Mouse (Mus musculus): ENCODE measurements at regions not wholly inside any gene's neighbourhood (a gene's known extent, or its start where the extent isn't known, plus 50 kb on each side); places are given as distances from the start of the nearest gene placed in this dataset.

DNA sequence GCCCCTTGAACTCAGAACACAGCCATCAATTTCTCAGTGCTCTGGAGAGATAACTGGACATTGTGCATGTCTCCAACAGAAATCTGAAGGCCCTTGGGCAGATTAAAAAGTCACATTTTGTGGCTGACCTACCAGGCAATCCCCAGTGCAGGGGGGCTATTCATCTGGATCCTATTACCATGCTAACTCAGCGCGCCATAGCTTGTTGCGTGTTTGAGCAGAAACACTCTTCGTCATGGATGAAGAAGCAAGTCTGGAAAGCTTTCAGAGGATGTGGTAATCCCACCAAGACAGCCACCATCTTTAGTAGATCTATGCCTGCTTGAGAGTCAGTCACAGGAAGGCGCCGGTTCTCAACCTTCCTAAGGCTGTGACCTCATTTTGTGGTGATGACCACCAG lies 243.9 kb downstream of the Sipa1l2 start:
- no peak for DNase-seq

DNA sequence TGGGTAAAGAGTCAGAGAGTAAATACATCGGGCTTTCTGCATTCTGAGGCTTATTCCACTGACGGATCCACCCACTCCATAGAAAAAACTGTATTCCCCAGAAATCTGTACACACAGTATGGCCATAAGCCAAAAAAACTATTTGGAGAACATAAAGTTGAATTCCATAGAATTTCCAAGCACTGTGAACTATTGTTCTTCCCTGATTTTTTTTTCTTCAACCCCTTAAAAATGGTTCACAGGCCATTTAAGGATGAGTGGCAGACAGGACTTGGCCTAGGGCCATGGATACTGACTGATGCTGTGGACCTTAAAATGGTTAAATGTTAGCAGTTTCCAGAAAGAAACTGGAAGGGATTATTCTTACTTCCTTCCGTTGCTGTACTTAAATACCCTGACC lies 247.0 kb downstream of the Sipa1l2 start:
- no peak for DNase-seq

DNA sequence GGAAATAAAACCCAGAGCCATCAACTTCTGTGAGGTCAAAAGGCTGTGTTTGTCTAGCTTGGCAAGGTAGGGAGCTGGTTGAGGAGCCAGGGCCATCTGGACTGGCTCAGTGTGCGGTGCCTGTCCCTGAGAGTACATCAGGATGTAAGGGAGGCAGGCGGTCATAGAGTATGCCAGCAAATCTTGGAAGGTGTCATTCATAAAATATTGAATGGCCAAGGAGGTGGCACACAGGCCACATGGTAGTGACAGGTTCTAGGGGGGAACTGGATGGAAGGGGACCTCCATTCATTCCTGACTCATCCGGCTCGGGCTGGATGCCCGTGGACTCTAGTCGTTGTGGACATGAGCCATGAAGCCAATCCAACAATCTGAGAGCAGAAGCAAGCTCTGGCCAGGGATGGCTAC lies 252.0 kb downstream of the Sipa1l2 start:
- peak; percentile 58 for DNase-seq

DNA sequence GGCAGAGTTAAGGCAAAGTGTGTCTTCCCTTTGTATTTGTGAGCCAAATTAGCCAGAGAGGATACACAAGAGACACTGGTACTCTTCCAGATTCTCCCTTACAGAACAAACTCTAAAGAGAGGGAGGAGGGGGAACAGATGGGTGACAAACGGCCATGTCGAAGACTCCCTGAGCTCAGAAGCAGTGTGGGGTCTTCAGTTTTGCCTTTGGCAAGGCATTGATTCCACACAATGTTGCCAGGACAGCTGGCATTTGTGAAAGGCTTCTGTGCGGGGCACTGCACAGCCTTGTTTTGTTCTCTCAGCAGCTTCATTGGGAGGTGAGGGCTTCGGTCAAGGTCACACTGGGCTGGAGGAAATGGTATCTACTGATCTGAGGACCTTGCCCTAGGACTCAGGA lies 253.9 kb downstream of the Sipa1l2 start:
- no peak for DNase-seq

DNA sequence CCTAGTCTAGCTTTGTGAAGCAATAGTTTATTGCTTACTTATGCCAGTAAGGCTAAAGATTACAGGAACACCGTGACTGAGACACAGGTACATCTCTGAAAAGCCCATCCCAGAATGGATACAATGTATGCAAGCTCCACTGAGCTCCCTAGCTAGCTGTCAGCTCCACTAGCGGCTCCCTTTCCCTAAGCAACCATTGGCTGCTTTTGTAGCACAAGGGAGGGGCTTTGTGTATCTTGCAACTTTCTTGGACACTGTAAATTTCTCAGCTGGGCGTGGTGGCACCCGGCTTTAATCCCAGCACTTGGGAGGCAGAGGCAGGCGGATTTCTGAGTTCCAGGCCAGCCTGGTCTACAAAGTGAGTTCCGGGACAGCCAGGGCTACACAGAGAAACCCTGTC lies 254.6 kb downstream of the Sipa1l2 start:
- DNase-seq: no peak

DNA sequence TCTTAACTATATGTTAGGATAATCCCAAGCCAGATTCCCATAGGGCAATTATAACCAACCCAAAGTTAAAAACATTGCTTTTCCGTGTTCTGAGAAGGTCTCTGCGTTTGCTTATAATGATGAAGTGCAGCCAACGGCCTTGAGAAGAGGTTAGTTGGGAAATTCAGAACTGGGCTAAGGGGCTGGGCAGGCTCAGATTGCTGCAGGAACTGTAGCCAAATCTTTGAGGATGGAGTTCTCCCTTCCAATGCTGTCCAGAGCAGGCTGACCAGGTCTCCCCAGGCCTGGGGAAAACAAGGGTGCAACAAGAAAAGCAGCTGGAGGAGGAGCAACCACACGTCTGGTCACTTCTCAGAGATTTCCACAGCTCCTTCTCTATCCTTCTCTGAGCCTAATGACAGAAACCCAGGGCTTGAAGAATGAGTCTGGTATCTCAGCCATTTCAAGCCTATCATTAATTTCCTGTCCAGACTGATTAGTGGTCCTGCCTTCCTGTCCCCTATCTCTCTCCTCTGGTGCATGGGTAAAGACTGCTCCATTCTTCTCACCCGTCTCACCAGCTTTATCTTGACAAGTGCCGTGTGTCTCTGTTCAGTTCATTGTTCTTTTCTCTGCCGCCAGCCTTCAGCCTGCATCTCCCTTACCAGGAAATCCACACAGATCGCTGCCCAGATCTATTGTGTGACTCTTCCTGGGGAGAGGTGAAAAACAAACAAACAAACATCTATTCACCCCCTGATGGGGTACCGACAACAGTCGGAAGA lies 255.2 kb downstream of the Sipa1l2 start:
- DNase-seq: no peak

DNA sequence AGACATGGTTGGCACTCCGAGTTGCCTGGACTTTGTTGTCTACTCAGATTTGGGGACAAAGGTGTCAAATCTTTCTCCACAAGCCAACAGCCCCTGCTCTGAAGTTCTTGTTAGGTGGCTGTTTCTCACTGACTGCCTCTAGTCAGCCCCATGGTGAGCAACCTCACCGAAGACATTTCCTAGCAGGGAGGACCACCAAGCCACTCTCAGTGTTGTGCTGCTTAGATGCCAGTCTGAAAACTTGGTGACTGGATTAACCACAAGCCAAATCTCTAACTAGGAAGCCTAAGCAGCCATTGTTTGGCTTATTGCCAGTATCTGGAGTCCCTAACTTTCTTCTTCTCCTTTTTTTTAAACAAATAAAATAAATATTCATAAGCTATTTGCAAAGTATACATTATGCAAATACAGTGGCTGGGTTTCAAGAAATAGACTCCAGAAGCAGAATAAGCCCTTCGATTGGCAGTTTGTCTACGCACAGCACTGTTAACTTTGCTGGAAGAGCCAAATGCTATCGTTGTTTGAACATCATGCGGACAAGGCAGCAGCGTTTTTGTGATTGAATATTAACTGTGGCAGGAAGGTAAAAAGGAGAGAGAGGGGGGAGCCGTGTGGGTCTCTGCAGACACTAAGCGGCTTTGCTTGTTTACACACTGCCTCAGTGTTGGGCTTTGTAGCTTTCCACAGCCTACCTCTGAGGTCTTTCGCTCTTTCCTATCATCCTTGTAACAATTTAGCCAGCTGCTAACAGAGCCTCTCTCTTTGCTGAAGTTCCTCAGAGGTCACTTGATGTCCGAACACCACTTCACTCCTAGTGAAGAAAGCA lies 257.4 kb downstream of the Disc1 start:
- DNase-seq: no peak
